Mouse (Mus musculus): ENCODE data around the gene Tacc2.

DNA sequence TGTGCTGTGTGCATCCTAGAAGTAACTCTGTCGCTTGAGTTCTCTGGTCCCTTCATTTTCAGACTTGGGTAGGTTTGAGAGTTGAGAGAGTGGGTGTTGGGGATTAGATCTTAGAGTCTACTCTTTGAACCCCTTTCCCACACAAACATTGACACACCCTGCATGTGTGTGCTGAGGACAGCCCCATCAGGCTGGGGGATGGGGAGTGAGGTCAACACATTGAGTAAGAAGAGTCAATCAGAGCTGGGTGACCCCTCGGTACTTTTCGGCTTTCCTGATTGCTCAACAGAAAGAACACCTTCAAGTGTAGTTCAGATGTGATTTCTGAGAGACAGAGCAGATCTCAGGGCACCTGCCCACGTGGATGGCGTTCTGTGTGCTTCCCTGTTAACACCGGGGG lies 139.8 kb downstream of the Tacc2 start:
- TF ChIP-seq POLR2A (IDR thresholded peaks at IDR 0.05; ENCODE audit: extremely low read depth, insufficient read depth, low read length): no peak
- no peak for TF ChIP-seq CTCF (IDR thresholded peaks at IDR 0.05; ENCODE audit: low read depth, low read length)

Measured in liver, adult 2 months (tissue).